Mouse (Mus musculus) hindlimb bud, embryonic 11.5 days (tissue): ENCODE data around the gene Vps8.

ENCODE experiments used
- DNase-seq: peaks from one replicate; pipeline ENCODE4 v3.0.0-alpha.2; 2012; ENCODE audit warnings: low read depth, low spot score; ENCODE audit errors: extremely low spot score

Vps8 gene

DNA sequence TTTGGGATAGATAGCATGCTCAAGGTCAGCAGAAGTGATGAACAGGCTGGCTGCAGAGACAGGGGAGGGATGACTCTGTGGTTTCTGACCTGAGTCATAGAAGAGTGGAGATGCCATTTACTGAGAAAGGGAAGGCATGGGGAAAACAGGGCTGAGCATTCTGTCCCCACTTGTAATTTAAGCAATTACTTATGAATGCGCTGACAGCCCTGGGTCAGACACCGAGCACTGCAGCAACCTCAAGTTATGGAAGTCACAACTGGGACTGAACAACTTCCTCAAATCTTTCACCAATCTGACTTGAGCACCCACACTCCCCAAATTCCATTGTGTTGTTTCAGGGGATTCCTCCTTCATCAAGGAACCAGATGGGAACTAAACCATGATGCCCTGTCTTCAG lies 19.5 kb upstream of the Vps8 start:
- DNase-seq = no peak

DNA sequence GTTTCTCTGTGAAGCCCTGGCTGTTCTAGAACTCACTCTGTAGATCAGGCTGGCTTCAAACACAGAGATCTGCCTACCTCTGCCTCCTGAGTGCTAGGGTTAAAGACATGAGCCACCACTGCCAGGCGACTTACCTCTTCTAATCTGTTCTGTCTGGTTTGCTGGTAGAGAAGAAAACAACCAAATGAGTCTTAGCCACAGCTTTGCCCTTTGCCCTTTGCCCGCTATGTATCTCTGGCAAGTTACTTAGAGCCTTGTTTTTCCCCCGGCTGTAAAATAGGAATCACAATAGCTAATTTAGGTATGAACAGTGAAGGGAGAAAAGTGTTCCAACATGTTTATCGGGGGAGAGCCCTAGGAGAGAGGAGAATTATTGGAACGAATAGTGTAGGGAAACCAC lies 18.3 kb upstream of the Vps8 start:
- DNase-seq = no peak

DNA sequence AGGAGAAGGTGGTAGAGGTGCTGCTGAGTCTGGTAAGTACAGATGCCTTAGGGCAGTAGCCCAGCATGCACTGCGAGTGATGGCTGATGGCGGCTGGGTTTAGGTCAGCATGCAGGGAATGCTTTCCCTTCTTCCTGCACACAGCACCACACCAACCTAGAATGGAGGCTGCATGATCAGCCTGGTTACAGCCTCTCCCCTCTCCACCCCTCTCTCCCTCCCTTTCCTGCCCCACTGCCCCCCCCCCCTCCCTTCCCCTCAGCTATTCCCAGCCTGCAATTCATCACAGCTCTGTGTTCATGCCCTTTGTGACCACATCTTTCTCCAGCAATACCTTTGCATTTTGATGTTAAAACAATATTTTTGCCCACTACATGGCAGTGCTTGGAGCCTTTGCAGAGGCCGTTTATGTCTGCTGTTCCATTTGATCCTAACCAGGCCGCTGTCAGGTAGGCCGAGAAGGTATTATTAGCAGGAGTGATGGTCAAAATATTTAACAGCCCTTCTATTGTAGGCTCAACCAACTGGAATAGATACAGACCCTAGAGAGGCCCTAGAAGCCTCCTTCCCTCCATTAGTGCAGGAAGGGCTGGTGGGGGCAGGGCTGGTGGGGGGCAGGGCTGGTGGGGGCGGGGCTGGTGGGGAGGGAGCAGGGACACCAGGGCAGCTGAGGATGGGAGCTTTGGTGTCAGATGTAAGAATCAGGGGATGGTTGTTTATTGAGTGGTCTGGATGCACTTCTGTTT lies 17.5 kb upstream of the Vps8 start:
- no peak for DNase-seq

DNA sequence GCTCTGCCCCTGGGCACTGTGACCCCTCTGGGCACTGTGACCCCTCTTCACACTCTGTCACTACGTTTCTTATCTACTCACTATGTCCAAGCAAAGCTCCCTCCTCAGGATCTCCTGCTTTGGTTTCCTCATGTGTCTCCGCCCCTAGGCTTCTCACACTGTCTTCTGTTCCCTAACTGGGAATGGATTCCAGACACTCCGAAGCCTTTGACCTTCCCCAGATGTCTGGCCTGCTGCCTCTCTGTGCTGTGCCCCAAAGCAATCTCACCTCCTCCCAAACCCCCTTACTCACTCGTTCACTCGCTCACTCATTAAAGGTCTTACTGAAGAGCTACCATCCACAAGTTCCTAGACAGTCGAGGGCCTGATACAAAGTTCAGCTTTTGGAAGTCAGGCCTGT lies 16.8 kb upstream of the Vps8 start:
- no peak for DNase-seq

DNA sequence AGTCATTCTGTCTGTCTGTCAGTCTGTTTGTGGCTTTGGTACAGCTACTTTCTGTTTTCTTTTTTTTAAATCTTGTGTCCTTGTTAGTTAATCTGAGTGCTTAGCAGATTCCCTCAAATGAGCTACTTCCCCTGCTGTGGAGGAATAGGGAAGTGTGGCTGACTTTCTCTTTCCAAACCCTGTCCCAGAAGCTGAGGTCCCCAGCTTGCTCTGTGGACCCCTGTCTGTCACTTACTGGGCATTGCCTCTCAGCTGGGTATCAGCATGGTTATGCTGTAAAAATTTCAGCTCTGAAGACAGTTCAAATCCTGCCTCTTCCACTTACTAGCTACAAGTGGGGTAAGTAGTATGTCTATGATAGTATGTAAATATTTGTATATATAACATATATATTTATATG lies 11.1 kb upstream of the Vps8 start:
- DNase-seq = no peak

DNA sequence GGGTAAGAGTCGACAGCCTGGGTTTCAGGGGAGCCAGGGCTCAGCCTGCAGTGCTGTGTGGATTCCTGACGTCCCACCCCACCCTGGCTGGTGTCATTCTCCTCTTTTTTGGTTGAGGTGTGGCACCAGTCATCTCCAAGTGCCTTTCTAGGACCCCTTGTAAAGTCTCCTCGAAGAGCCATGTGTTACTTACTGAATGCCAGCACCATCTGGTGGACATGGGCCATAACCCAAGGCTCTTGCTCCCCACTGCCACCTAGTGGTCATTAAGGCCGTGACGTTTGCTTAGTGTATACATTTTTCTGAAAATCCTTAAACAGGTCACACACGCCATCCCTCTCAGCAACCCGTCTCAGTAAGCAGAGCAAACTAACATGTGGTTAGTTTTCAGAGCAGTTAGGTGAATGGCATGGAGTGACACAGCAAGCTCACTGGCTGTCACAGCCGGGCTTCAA lies 10.3 kb upstream of the Vps8 start:
- DNase-seq = peak; percentile 95

DNA sequence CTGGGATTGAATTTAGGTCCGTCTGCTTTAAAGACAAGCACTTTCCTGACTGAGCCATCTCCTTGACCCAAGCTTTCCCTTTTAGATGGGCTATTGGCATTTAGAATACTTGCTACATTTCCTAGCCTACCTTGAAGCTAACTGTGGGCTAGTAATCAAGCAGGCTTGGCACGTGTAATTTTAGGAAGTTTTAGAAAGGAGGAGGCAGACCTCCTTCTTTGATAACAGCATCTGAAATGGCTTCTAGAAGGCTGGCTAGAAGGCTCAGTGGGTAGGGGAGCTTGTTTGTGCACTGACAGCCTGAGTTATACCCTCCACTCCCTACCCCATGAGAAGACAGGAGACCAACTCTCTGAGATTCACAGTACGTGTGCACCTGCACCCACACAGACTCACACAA lies 9.1 kb upstream of the Vps8 start:
- DNase-seq = no peak

DNA sequence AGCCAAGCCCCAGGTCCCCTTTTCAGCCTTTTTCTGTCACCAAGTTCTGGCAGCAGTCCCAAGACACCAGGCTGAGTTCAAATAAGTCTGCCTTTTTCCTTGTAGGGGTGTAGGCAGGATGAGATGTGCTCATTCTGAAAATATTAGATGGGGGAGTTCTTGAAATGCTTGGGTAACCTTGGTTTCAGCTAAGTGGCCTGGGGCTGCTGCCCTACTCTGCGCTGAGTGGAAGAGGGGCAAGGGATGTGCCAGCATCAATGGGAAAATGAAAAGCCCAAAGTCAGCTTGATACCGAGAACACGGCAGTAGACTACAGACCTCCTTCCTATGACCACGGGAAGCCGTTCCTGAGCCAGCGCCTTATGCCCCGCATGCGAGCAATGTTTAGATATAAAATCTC lies 7.8 kb upstream of the Vps8 start:
- DNase-seq = no peak

DNA sequence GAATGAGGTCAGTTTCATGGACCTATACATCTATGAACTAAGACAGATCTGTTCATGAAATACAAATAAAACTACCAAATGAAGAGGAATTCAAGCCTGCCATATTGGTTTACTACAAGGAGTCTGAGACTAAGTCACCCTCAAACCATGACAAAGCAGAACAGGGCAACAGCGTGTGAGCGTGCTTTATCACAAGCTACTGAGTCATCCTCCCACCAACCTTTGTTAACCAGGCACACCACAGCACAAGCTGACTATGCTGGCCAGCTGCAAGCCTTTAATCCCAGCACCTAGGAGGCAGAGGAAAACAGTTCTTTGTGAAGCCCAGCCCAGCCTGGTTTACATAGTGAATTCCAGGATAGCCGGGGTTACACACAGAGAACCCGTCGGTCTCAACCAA lies 4.9 kb upstream of the Vps8 start:
- no peak for DNase-seq

DNA sequence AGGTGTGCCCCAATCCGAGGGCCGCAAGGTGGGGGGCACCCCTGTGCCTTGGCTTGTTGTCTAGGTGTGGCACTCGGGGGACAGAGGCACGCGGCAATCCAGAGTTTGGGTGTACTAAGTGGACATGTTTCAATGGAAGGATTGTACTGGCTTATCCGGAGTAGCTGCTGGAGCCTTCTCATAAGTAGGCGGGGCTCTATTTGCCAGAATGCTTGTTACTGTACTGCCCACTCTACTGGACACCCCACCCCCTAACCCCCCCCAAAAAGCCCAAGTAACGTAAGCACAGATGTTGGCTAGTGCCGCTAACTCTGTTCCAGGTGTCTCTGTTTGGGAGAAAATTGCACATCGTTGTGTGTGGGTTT lies 610 bp downstream of the Vps8 start:
- DNase-seq = no peak

DNA sequence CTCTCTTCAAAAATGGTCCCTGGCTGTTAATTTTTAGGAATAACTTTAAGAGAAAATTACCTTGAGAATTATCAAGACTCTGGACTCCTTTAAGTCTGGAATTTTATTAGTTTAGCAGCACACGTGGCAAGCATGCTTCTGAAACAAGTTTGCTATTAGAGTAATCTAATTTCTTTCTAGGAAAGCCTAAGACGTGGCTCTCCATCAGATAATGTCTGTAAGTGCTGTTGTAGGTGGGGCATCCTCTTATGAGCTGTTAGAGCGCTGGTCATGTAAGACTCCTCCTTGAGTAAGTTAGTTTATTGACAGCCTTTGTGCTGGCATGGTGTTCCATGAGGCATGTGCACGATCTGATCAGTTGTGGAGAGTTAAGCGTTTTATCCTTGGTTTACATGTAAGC lies 5.2 kb downstream of the Vps8 start:
- DNase-seq = no peak

DNA sequence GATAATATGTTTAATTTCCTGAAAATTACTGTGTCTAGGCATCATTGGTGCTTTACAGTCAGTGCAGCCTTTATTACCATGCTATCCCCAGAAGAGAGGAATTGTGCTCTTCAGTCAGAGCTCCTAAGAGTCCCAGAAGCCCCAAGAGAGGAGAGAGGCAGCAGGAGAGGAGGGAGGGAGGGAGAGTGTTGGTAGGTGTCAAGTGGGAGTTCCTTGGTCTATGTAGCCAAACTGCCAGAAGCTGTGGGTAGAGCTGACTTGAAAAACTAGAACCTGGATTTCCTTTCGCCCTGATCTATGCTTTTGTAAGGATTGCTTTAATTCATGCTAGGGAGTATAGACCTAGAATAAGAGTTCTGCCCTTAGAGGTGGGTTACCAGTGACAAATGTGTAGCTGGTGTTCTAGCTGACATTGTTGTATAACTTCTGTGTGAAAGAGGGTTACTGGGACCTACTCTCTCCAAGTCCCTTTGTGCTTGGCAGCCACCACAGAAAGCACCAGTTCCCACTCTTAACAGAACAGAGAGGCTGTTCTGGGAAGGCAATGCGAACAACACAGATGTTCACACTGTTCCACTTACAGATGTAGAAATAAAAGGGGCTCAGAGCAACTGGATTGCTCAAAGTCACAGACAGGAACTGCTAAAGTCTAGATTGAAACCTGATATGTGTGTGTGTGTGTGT lies 7.6 kb downstream of the Vps8 start:
- DNase-seq = no peak

DNA sequence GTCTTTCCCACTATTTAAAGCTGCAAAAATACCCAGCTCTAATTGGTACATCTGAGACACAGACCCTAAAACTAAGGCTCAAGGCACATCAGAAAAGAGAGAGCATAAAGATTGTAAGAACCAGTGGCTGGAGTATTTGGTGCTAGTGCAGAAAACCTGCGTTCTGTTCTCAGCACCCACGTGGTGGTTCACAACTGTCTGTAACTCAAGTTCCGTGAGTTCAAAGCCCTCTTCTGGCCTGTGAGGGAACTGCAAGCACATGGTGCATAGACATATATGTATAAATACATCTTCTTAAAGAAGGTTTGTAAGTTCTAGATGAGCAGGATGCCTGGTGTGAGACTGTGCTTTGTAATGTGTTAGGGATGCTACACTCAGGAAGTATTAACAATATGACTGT lies 8.7 kb downstream of the Vps8 start:
- no peak for DNase-seq

DNA sequence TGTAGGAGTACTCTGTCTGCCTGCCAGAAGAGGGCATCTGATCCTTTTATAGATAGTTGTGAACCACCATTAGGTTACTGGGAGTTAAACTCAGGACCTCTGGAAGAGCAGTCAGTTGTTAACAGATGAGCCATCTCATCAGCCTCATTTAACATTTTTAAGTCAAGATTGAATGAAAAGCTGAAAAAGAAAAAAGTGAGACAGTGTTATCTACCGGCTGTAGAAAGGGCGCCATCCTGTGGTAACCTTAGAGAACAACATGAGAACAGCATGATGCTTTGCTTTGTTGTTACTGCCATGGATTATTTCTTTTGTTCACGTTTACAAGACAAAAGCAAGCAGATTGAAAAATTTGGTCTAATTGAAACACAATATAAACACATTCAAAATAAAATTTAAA lies 10.6 kb downstream of the Vps8 start:
- no peak for DNase-seq

DNA sequence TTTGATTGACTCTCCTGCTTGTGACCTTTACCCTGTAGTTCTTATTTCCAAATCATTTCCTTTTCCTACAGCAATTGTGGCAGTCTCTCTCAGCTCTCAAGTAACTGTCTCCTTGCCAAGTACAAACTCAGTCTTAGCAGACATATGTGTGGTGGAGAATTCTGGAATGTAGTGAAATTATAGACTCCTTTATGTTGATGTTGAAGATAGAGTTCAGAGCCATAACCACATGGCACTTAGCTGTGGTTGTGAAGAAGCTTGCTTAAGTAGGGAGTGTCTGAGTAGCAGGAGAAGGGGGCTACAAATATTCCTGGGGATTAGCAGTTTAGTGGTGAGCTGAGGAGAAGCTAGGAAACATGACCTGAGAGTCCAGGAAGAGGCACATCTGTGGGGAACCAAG lies 18.1 kb downstream of the Vps8 start:
- DNase-seq = no peak

DNA sequence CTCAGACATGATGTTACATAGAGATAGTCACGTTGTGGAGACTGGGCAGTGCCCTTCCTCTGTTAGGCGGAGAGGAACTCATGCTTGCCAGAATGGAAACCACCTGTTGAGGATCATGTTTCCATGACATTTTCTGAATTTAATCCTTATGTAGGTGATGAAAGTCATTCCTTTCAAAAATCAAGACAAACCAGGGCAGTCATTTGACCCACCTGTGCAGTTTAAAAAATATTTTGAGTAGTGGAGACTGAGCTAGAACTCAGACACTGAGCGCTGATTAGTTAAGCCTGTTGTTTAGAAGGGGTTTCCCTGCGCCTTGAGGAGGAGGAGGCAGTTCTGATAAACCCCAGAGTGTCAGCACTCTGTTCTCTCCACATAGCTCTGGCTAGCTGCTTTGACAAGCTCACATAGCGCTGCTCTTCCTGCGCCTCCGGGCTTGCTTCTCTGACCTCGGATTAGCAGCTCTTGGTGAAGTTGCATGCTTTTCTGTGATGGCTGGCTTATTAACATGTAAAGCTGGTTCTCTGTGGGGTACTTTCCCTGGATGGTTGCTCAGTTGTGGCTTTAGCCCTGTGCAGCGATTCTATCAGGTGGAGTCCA lies 22.2 kb downstream of the Vps8 start:
- DNase-seq = no peak

DNA sequence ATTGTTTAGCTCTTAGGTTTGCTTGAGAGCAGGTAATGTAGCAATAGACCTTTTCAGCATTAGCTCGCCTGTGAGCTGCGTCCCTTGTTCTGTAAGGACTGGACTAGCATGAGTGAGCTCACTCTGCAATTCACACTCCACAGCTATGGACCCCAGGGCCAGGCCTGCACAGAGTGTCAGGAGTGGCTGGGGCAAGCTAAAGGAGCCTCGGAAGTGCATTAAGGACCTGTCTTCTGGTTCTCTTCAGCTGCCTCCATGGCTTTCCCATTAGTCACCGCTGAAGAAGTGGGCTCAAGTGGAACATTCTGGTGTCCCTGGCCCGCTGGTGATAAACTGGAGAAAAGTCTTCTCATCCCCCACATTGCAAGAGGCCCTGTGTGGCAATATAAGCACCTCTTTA lies 24.5 kb downstream of the Vps8 start:
- DNase-seq = no peak

DNA sequence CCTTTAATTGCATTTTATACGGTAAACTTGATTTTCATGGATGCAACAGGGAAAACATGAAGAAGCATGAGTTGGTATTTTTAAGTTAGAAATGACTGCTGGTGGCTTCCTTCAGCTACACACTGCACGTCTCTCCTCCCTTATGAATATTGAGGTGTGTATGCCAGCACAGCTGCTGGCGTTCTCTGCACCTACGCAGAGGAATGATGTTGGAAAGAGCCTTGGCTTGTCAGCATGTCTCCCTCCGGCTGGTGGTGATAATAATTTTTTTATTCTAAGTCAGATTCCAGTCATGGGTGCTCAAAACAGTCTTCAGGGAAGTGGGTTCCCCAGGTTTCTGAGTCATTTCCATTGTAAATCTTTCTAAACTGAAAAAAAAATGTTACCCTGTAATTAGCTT lies 25.5 kb downstream of the Vps8 start:
- DNase-seq = no peak

DNA sequence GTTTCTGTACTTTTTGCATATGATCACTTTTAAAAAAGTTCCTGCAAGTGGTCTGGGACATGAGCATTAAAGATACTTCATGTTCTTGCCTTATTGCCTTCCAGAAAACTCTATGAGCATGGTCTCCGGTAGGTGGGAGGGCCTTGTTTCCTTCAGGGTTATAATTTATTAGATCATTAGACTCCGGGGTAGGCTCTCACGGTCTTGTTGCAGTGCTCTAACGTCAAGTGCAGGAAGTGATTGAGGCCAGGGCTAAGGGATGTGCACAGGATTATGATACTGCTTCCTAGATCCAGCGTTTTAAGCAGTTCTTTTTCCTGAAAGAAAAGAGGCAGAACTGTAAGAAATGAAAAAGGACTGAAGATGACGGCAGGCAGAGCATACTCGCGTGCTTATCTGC lies 27.0 kb downstream of the Vps8 start:
- DNase-seq = no peak

DNA sequence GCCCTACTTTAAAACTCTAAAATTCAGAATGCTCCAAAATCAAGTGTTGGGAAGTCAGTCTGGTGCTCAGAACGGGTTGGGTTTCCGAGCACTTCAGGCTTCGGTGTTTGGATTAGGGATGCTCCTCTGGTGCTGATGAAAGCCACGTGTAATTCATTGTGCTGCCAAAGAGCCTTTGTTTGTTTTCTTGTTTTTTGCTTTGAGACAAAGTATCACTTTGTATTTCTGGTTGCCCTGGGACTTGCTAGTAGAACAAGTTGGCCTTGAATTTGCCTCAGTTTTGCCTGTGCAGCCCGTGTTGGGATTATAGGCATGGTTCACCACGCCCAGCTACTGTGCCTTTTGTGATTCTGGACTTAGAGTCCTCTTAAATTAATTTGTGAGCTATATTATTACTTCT lies 29.7 kb downstream of the Vps8 start:
- DNase-seq = no peak

DNA sequence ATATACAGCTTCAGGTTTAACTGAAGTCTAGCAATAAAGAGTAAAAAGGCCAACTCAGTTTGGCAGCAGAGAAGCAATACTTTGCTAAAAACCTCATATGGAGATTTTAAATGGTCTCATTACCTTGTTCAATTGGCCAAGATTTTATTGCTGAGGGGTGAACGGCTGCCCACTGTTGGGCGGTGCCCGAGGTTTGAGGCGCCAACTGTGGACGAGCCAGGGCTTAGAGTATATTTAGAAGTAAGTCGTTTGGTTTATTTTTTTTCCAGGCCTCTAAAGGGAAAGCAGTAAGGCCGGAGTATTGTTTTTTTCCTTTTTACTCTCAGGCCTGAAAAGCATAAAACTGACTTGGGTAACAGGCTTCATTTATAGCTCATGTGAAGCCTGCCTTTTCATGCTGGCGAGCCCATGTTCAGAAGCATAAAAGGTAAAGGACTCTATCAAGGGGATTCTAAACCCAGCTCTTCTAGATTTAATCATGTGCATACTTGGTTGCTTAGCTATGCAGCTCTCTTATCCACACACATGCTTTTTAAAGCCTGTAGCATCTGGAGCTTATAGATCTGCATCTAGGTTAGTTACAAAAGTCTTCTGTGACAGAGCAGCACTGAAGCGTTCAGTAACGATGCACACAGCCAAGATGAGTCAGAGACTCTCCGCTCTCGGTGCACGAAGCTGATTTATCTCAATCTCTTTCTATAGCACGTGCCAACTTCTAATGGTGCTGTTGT lies 34.9 kb downstream of the Vps8 start:
- no peak for DNase-seq

DNA sequence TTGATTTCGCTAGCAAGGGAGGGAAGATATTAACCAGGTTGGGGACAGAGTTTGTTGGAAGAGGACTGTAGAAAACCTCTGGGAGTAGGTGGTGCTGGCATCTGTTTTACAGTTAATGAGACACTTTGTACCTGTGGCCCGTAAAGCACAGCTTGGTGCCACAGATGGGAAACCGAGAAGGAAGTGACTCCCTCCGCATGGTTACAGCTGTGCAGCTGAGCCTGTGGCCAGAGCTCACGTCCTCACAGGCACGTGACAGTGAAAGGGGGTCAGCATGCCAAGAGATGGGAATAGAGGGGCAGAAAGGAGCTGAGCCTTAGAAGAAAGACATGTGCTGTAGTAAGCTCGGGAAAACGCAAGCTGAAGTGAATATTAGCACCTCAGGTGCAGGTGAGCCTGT lies 43.0 kb downstream of the Vps8 start:
- no peak for DNase-seq
